Mouse (Mus musculus) heart, adult 2 months (tissue): ENCODE data around the gene Galp. TPM values are rescaled to one million over a fixed set of nuclear protein-coding genes. Genes with fewer than 3 reads are reported as not detected.
"Not testable (repeated sequence)": the region's sequence is repeated elsewhere in the genome, so short reads cannot be mapped to it uniquely, and the experiment has no call there.

Experiments
- DNase-seq, 2 experiments: peaks; one replicate each; pipeline ENCODE4 v3.0.0; 2021
- H3K27ac ChIP-seq: fragments of 200-600 bp; 2 replicates; pipeline ENCODE4 v1.8.1; 2022
- H3K27me3 ChIP-seq: fragments of 200-500 bp; 2 replicates; pipeline ENCODE4 v1.6.1; 2012; ENCODE audit warnings: mild to moderate bottlenecking, low read length, inconsistent platforms, mixed read lengths; ENCODE audit not compliant: control insufficient read depth, insufficient read depth
- H3K36me3 ChIP-seq: fragments of 200-500 bp; 2 replicates; pipeline ENCODE4 v1.6.1; 2012; ENCODE audit warnings: low read length, inconsistent platforms; ENCODE audit not compliant: control insufficient read depth, insufficient read depth
- H3K4me1 ChIP-seq: fragments of 200-500 bp; 2 replicates; pipeline ENCODE4 v1.6.1; 2011; ENCODE audit warnings: low read length; ENCODE audit not compliant: control insufficient read depth, insufficient read depth
- H3K4me3 ChIP-seq: fragments of 200-600 bp; 2 replicates; pipeline ENCODE4 v1.8.1; 2022
- H3K79me2 ChIP-seq: fragments of 200-500 bp; replicated peaks from 2 replicates; pipeline ENCODE4 v1.6.1; 2012; ENCODE audit warnings: mild to moderate bottlenecking, inconsistent platforms, low read length, moderate library complexity, mixed read lengths; ENCODE audit not compliant: control insufficient read depth, insufficient read depth
- H3K9ac ChIP-seq: fragments of 200-500 bp; 2 replicates; pipeline ENCODE4 v1.6.1; 2012; ENCODE audit warnings: low read depth, mild to moderate bottlenecking, control low read depth, inconsistent platforms, low read length, mixed read lengths
- CTCF ChIP-seq: fragments of 200-600 bp; IDR thresholded peaks from 2 replicates; pipeline ENCODE4 v1.8.1; 2022; ENCODE audit warnings: antibody characterized with exemption, mild to moderate bottlenecking, moderate library complexity
- EP300 ChIP-seq: fragments of 200-500 bp; IDR thresholded peaks from 2 replicates; pipeline ENCODE4 v1.6.1; 2011; ENCODE audit warnings: low read depth, low read length, control low read depth; ENCODE audit not compliant: insufficient read depth
- POLR2A ChIP-seq: fragments of 200-500 bp; IDR thresholded peaks from 2 replicates; pipeline ENCODE4 v1.6.1; 2011; ENCODE audit warnings: mild to moderate bottlenecking, low read depth, low read length, control low read depth; ENCODE audit not compliant: insufficient read depth
- WGBS: fragments of 180-500 bp; shearing (Covaris S2); methylation state at CpG from one replicate; pipeline ENCODE4 v1.1.7; 2018; 5-methylcytosine and 5-hydroxymethylcytosine counted together
- intact Hi-C: fragments of 180-260 bp; cut with DNase I; formaldehyde crosslinking; loops from one replicate; pipeline ENCODE4 v1.15.1; 2025
- polyA plus RNA-seq: library from polyadenylated mRNA; depleted of rRNA; stranded (reverse); fragments of >200 nt; gene quantifications from 2 replicates; pipeline ENCODE4 v1.2.3, GENCODE M21; 2012
- total RNA-seq, 2 experiments: library from RNA; stranded (reverse); gene quantifications; 2 replicates each; pipeline ENCODE4 v1.2.3; 2021

The Galp gene
- total and polyA plus RNA-seq, 3 experiments: not detected

- peak; percentile 66 to 69 for DNase-seq
- no peaks in the 10 kb centered on the region for H3K79me2 ChIP-seq
- peaks cover 5% of the 10 kb centered on the region for H3K4me1 ChIP-seq
- H3K9ac ChIP-seq: peak overlapping the region; percentile 56
- intact Hi-C loops: loop anchor here (1.0 to 10.0 kb wide), 6 partner anchors 15 to 953 kb away; partner anchors contain the start of genes Zfp78 and Zfp954
- TF ChIP-seq POLR2A (no peak), CTCF (peak; percentile 75)
- no peaks in the 10 kb centered on the region for H3K36me3 ChIP-seq
- 0% methylated on average over 24 of the region's 24 CpGs for WGBS
- H3K27me3 ChIP-seq: no peaks in the 10 kb centered on the region
- peak overlapping the region; percentile 72 for H3K27ac ChIP-seq
- peak overlapping the region; percentile 56 for H3K4me3 ChIP-seq
Observed at GRCm38 (mm10) chr7:6171444-6172005, 25.4 kb upstream of the Galp start.

- Histone ChIP-seq H3K27ac (peak within 1 kb of the TSS; percentile 72), H3K4me3 (peak within 1 kb of the TSS; percentile 56), H3K4me1 (peaks cover 5% of the 10 kb centered on the region), H3K27me3 (no peaks in the 10 kb centered on the region), H3K79me2 (no peaks in the 10 kb centered on the region), H3K9ac (peak within 1 kb of the TSS; percentile 56), H3K36me3 (no peaks in the 10 kb centered on the region)
- peak; percentile 94 to 96 for DNase-seq
- intact Hi-C loops: loop anchor here (1.0 to 10.0 kb wide), 5 partner anchors 16 to 953 kb away; partner anchors contain the start of genes Zfp78 and Zfp954
- peak; percentile 80 for TF ChIP-seq POLR2A
- TF ChIP-seq EP300: no peak
- WGBS: 1% methylated on average over 37 of the region's 37 CpGs
Observed at GRCm38 (mm10) chr7:6172006-6172649, 24.8 kb upstream of the Galp start, which contains the start of gene Zfp444. TSS of gene Zfp444 (plus strand) at chr7:6172226.

GRCm38 (mm10) chr7:6172674-6173244 lies 24.1 kb upstream of the Galp start:
- Histone ChIP-seq H3K4me3 (peak overlapping the region; percentile 56), H3K27me3 (no peaks in the 10 kb centered on the region), H3K79me2 (no peaks in the 10 kb centered on the region), H3K9ac (peak overlapping the region; percentile 53), H3K4me1 (peaks cover 5% of the 10 kb centered on the region), H3K27ac (peak overlapping the region; percentile 72), H3K36me3 (no peaks in the 10 kb centered on the region)
- intact Hi-C loops: loop anchor here (1.0 to 10.0 kb wide), 5 partner anchors 16 to 952 kb away; partner anchors contain the start of genes Zfp78 and Zfp954
- no peak for TF ChIP-seq POLR2A
- TF ChIP-seq EP300: no peak
- no peak for TF ChIP-seq CTCF
- WGBS: 5% methylated on average over 28 of the region's 28 CpGs
- DNase-seq: no peak

GRCm38 (mm10) chr7:6173872-6174271 lies 23.0 kb upstream of the Galp start:
- intact Hi-C loops: loop anchor here (5.0 to 10.0 kb wide), 3 partner anchors 108 to 951 kb away; partner anchors contain the start of genes Zfp78 and Zfp954
- TF ChIP-seq EP300: no peak
- no peak for TF ChIP-seq CTCF
- TF ChIP-seq POLR2A: no peak
- H3K4me3 ChIP-seq: no peak overlapping the region
- H3K79me2 ChIP-seq: no peaks in the 10 kb centered on the region
- DNase-seq: no peak
- no peaks in the 10 kb centered on the region for H3K27me3 ChIP-seq
- H3K9ac ChIP-seq: no peak overlapping the region
- no peaks in the 10 kb centered on the region for H3K36me3 ChIP-seq
- no peak overlapping the region for H3K27ac ChIP-seq
- H3K4me1 ChIP-seq: peaks cover 5% of the 10 kb centered on the region
- WGBS: 88% methylated on average over 8 of the region's 8 CpGs

- intact Hi-C loops: loop anchor here (5.0 to 10.0 kb wide), 3 partner anchors 108 to 950 kb away; partner anchors contain the start of genes Zfp78 and Zfp954
- H3K4me1 ChIP-seq, H3K9ac ChIP-seq, H3K79me2 ChIP-seq, H3K4me3 ChIP-seq, DNase-seq, H3K36me3 ChIP-seq, H3K27me3 ChIP-seq, H3K27ac ChIP-seq: not testable (repeated sequence)
- peak; percentile 71 for TF ChIP-seq CTCF
- 57% methylated on average over 9 of the region's 9 CpGs for WGBS
Observed at GRCm38 (mm10) chr7:6174365-6174987, 22.4 kb upstream of the Galp start.

- no peak overlapping the region for H3K4me3 ChIP-seq
- no peak for DNase-seq
- H3K4me1 ChIP-seq: no peaks in the 10 kb centered on the region
- intact Hi-C loops: loop anchor here (10.0 kb wide), 1 partner anchor 946 kb away; the partner anchor contains the start of gene Zfp954
- no peaks in the 10 kb centered on the region for H3K27me3 ChIP-seq
- H3K36me3 ChIP-seq: no peaks in the 10 kb centered on the region
- no peak overlapping the region for H3K9ac ChIP-seq
- TF ChIP-seq CTCF (no peak), POLR2A (no peak), EP300 (no peak)
- no peaks in the 10 kb centered on the region for H3K79me2 ChIP-seq
- no peak overlapping the region for H3K27ac ChIP-seq
Observed at GRCm38 (mm10) chr7:6179013-6179412, 17.9 kb upstream of the Galp start.
